Mouse (Mus musculus): Measurements from ENCODE around the gene Gpx6. TPM values are rescaled to one million over a fixed set of nuclear protein-coding genes. Genes with fewer than 3 reads are reported as not detected.

Gpx6 gene
- polyA plus RNA-seq, 1 experiment, result not detected

DNA sequence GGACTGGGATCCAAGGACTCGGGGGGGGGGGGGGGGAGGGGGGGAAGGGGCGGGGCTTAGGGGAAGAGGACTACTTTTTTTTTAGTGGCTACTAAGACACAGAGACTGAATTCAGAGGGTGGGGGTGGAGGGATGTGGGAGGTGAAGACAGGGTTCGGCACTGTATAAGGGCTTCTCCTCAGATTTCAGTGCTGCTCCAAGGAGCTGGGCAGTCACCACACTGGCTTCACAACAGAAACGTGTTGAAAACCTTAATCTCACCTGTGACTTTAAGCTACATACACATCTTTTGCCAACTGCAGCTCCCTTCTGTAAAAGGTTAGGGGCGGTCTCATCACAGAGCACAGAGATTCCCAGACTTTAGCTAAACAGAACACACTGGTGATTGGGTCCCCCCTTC is 929 bp downstream of the Gpx6 start:
- TF ChIP-seq GATA1 (IDR thresholded peaks at IDR 0.05; ENCODE audit: low read length), result no peak

DNA sequence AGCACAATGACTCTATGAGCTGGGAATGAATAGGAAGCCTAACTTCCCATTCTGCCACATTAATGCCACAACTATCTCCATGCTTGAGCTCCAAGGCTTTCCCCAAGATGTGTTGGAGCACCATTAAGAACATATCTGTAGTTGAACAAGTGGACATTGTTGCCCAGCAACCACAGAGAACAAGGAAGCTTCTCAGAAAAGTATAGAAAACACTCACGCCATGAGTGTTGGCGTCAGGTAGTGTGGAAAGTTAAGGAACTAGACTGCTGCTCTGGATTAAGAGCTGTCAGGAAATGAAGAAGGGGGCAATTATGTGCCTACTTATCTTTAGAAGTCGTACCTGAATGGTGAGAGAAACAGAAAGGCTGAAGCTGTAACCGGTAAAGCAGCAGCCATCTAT is 2.0 kb downstream of the Gpx6 start:
- no peak for TF ChIP-seq GATA1 (IDR thresholded peaks at IDR 0.05; ENCODE audit: low read length)

DNA sequence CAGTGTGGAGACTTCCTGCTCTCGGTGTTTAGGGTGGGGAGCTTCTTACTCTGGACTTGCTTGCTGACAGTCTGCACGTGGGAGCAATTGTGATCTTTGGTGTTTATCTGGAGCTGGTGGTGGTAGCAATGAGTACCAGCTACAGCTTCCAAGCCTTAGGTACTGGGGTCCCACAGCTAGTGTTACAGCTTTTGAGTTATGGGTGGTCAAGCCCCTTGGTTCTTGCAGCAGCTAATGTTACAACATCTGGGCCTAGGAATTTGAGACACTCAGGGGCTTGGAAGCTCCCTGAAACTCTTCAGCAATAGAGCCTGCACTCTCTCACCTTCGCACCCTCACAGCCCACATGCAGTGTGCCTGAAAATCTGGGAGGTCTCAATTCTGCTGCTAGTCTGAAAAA is 8.3 kb downstream of the Gpx6 start:
- no peak for TF ChIP-seq GATA1 (IDR thresholded peaks at IDR 0.05; ENCODE audit: low read length)

DNA sequence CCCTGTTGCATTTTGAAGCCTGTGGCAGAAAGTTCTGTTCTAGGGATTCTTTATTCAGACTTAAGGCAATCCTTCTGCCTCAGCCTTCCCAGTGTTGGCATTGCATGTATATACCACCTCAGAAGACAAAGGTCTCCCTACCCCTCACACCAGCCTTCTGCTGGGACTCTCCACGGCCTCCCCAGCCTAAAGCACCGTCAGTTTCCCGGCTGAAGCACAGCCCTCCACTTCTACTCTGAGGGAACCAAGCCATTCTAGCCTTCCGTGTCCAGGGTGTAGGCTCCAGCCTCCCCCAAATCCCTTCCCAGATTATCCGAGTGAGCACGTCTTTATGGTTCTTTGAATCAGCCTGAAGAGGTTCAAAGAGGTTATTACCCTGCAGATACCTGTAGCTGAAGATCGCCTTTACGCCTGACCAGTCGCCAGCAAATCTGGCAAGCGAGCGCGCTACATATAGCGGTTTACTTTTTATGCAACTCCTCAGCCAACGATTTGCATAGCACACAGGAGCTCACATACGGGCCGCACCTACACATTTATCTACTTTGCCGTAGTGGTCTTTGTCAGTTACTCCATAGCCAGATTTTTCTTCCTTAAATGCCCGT is 10.1 kb downstream of the Gpx6 start:
- no peak for TF ChIP-seq GATA1 (IDR thresholded peaks at IDR 0.05; ENCODE audit: low read length)

DNA sequence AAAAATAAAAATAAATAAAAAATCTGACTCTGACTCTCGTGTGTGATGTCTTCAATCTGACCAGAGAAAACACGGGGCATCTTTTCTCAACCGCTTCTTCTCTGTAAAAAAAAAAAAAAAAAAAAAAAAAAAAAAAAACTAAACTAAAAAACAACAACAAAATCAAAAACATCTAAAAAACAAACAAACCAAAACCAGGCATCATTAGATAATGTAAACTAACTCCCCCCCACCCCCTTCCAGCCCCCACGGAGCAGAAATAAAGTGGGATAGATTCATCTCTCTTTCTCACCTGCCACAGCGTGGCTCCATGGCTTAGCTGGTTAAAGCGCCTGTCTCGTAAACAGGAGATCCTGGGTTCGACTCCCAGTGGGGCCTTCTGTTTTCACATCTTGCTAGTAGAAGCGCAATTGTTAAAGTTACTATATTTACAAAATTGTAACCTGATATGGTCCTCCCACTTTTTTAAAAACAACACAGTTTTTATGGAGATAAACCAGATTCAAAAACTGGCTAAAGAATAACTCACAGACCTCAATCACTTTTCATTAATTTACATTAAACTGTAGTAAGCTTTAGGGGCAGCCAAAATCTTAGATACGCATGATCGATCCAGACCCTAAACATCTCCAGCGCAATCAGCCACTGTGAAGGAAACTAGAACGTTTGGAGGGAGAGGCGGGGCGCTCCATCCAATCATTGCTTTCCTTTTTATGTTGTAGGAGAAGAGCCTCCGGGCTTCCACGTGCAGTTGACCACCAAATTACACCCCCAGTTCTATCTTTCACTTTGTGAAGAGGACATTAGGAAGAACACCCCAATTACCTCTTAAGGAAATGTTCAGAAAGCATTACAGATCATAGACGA is 10.8 kb downstream of the Gpx6 start:
- TF ChIP-seq GATA1 (IDR thresholded peaks at IDR 0.05; ENCODE audit: low read length), result no peak

DNA sequence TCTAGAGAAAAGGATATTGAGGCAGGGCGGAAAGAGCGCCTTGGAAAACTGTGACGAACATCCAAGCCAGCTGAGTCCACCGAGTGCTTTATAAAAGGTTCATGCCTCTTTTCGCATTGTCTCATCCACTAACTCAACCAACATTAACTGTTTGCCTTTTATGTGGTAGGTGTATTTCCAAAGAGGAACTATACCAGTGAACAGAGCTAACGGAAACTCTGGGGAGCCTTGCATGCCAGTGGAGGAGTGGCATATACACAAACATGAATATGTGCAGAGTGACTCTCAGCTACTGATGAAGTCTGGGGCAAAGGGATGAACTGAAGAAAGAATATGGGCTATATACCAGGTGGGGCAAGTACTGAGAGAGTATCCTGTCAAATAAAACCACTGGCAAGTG is 11.5 kb downstream of the Gpx6 start:
- TF ChIP-seq GATA1 (IDR thresholded peaks at IDR 0.05; ENCODE audit: low read length), result no peak

DNA sequence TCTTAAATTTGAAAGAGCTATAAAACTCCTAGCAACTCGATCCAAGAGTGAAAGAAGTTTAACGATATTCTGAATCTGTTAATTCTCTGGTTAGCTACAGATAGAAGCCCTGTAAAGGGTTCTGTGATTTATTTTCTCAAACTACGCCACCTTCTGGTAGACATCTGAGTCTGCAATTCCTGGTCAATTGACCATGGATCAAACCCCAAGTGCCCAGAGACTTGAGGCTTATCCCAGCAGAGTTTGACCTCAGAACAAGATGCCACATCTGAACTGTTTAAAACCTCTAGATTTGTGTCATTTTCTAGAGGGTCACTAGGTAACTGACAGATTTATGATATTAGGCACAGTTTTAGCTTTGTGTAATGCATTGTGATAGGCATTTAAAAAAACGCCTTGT is 14.3 kb downstream of the Gpx6 start:
- TF ChIP-seq GATA1 (IDR thresholded peaks at IDR 0.05; ENCODE audit: low read length), result no peak

DNA sequence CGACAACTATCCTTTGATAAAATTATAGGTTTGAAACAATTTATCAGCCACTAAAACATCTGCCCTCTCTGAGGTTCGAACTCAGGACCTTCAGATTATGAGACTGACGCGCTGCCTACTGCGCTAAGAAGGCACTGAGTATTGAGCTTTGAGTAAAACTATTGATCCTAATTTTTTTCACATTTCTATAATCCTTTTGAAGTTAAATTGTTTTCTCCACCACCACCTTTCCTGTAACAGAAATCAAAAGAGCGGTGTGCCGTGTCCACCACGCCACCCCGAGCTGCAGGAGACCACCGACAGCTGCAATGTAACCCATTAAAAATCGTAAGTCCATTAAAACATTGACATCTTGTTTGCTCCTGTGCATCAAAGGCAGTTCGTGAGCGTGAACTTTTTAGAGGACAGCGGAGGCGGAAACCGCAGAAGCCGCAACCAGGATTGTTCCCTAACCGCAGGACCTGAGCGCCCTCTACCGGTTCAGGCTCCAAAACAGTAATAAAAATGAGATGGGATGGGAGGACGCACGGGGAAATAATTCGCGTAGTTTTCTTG is 14.8 kb downstream of the Gpx6 start:
- no peak for TF ChIP-seq GATA1 (IDR thresholded peaks at IDR 0.05; ENCODE audit: low read length)

DNA sequence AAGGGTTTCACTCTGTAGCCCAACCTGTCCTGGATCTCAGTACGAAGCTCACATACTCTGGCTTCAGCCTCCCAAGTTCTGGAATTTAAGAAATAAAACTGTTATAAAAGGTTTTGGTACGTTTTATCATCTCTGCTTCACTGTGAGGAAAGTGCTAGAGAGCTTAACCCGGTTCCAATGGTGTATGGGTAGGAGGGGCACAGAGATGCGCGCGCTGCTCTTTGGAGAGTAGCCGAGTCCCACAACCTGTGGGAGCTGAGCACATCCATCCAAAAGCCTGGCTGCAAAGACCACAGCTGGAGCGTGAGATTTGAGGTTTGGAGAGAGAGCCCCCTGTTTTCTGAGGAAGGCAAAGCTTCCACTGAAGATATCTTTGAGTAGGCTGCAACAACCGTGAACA is 15.5 kb downstream of the Gpx6 start:
- no peak for TF ChIP-seq GATA1 (IDR thresholded peaks at IDR 0.05; ENCODE audit: low read length)

DNA sequence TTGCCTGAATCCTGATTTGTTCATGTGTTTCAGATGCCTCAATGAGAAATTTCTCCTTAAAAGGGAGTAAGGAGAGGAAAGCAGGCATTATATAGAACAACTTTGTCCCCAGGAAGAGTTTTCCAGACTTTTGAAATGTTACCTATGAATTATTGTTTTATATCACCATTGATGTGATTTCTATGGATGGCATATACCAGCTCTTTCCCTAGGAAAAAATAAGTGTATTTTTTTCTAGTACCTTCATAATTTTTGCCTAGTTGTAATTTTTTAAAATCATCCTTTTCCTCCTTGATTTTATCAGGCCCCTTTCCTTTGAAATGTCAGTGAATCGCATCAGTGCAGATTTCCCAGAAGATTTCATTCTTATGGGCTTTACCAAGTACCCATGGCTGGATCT is 34.7 kb downstream of the Gpx6 start, which contains the start of gene Olfr1367:
Olfr1367 (plus strand) TSS at position 301 of the 400 bp plus-strand sequence.
- no peak for TF ChIP-seq GATA1 (IDR thresholded peaks at IDR 0.05; ENCODE audit: low read length)

DNA sequence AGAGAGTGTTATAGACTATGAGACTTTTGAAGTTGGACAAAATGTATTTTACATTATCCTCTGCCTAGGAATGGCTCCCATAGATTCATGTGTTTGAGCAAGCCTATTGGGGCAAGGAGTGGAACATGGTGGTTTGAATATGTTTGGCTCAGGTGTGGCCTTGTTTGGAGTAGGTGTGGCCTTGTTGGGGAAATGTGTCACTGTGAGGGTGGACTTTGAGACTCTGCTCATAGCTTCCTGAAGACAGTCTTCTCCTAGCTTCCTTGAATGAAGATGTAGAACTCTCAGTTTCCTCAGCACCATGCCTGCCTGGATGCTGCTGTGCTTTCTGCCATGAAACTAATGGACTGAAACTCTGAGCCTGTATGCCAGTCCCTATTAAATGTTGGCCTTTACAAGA is 38.7 kb downstream of the Gpx6 start:
- no peak for TF ChIP-seq GATA1 (IDR thresholded peaks at IDR 0.05; ENCODE audit: low read length)

DNA sequence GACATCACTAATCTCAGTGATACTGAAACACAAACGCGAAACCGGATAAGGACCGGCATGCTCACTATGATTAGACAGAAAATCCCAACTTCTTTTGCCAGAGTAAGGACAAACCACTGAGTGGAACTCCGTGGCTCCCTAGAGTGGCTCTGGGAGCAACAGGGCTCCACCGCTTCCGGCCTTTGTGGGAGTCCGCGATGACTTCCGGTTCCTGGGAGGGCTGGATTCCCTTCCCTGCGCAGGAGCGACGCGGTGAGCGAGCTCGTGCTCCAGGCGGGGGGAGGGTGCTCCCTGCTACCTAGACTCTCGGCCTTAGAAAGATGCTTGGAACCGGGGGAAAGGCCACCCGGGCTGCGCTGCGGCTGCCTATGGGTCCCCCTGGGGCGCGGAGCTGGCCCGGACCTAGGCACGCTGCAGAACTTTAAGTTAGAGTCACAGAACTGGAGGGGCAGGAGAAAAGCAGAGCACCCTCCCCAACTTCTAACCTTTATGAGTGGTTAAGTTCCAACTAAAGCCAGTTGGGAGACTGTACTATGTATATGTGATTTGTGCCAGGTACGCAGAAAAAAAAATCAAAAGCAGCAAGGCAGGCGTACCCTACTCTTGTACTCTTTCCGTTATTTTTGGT is 50.8 kb downstream of the Gpx6 start, which contains the start of gene Zscan12:
Zscan12 (plus strand) TSS at position 200 of the 628 bp plus-strand sequence.
- TF ChIP-seq GATA1 (IDR thresholded peaks at IDR 0.05; ENCODE audit: low read length), result no peak

DNA sequence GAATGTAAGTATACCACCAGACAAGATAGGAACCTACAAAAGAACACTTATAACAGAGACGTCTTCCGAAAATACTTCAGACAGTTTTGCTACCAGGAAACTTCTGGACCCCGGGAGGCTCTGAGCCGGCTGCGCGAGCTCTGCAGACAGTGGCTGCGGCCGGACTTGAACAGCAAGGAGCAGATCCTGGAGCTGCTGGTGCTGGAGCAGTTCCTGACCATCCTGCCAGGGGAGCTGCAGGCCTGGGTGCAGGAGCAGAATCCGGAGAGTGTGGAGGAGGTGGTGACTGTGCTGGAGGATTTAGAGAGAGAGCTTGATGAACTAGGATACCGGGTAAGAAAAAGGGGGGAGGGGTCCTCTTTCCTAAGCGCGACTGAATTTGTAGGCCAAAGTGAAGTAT is 51.8 kb downstream of the Gpx6 start:
- TF ChIP-seq GATA1 (IDR thresholded peaks at IDR 0.05; ENCODE audit: low read length), result no peak

DNA sequence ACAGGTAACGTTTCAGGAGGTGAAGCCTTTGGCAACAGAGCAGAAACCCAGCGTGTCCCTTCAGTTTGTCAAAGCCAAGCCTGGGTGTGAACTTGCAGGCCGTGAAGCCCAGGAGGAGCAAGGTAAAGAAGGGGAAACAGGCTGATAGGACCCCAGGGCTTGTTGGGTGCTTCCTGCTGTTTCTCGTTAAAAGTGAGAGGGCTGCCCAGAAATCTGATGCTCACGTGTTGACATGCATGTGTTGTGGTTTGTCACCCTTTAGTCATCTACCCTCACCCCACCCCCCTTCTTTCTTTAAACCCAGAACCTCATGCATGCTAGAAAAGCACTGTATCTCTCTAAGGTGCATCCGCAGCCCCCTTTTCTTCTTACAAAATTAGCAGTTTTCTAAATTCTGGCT is 54.7 kb downstream of the Gpx6 start:
- TF ChIP-seq GATA1 (IDR thresholded peaks at IDR 0.05; ENCODE audit: low read length), result no peak

Other genes with a start within 250 kb of the Gpx6 start
- gene Olfr1370, start 237.2 kb upstream of the Gpx6 start, polyA plus RNA-seq (2012), result not detected in 2 replicates
- gene Olfr1369-ps1, start 200.6 kb upstream of the Gpx6 start, polyA plus RNA-seq (2012), result not detected in 2 replicates
- not detected in 2 replicates for gene Olfr263, start 182.5 kb upstream of the Gpx6 start, polyA plus RNA-seq (2012)
- not detected in 2 replicates for gene Olfr1368, start 166.3 kb upstream of the Gpx6 start, polyA plus RNA-seq (2012)
- 143 and 180 TPM in 2 replicates for gene Trim27, start 132.7 kb upstream of the Gpx6 start, polyA plus RNA-seq (2012)
- not detected in 2 replicates for gene Gpx5, start 19.4 kb upstream of the Gpx6 start, polyA plus RNA-seq (2012)
- not detected in 2 replicates for gene Olfr1367, start 34.8 kb downstream of the Gpx6 start, polyA plus RNA-seq (2012)
- 2.9 and 3.9 TPM in 2 replicates for gene Zscan12, start 50.7 kb downstream of the Gpx6 start, polyA plus RNA-seq (2012)
- 3.7 and 4.9 TPM in 2 replicates for gene Zkscan3, start 90.6 kb downstream of the Gpx6 start, polyA plus RNA-seq (2012)
- 0.17 and 0.22 TPM in 2 replicates for gene Pgbd1, start 128.9 kb downstream of the Gpx6 start, polyA plus RNA-seq (2012)
- gene Zscan26, start 141.6 kb downstream of the Gpx6 start, polyA plus RNA-seq (2012), result 2.7 and 3.1 TPM in 2 replicates
- 1.1 and 1.9 TPM in 2 replicates for gene Nkapl, start 156.4 kb downstream of the Gpx6 start, polyA plus RNA-seq (2012)
- gene Zkscan4, start 166.8 kb downstream of the Gpx6 start, polyA plus RNA-seq (2012), result not detected in 2 replicates
- not detected in 2 replicates for gene Gm10065, start 167.3 kb downstream of the Gpx6 start, polyA plus RNA-seq (2012)
- 0.04 TPM in 1 of 2 replicates, not detected in the other for gene AK157302, start 183.1 kb downstream of the Gpx6 start, polyA plus RNA-seq (2012)
- gene Gm11273, start 189.3 kb downstream of the Gpx6 start, polyA plus RNA-seq (2012), result 16.7 and 23.3 TPM in 2 replicates
- 5.9 and 6.2 TPM in 2 replicates for gene Zkscan8, start 219.0 kb downstream of the Gpx6 start, polyA plus RNA-seq (2012)
- gene Olfr1366, start 230.7 kb downstream of the Gpx6 start, polyA plus RNA-seq (2012), result not detected in 2 replicates
- not detected in 2 replicates for gene Olfr1535, start 247.8 kb downstream of the Gpx6 start, polyA plus RNA-seq (2012)

All from G1E-ER4 (cell line).